Mouse (Mus musculus): ENCODE data around the gene Olfr884. TPM values are rescaled to one million over a fixed set of nuclear protein-coding genes. Genes with fewer than 3 reads are reported as not detected.

The Olfr884 gene
- polyA plus RNA-seq (2012) = not detected in 2 replicates

GRCm38 (mm10) chr9:38046255-38046654 lies at the start of gene Olfr884:
Gene Olfr884, plus strand, starts transcription at chr9:38046555.

DNA sequence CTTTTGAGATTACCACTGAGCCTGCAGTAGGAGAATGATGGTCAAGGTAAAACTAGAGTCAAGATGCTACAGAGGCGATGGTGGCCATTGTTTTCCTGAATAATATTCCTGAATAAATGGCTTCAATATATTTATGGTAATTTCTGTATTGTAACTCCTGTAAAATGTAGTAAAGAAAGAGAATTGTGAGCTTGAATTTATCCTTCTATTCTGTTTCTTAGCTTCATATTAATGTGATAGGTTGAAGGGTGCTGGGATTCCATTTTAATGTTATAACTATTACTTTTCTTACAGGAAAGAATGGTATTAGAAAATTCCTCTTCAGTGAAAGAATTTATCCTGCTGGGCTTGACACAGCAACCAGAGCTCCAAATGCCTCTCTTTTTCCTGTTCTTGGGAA lies 20.8 kb upstream of the Olfr884 start, which contains the start of gene Olfr883:
Gene Olfr883 (plus strand): TSS at position 301 of the 400 bp plus-strand sequence.

DNA sequence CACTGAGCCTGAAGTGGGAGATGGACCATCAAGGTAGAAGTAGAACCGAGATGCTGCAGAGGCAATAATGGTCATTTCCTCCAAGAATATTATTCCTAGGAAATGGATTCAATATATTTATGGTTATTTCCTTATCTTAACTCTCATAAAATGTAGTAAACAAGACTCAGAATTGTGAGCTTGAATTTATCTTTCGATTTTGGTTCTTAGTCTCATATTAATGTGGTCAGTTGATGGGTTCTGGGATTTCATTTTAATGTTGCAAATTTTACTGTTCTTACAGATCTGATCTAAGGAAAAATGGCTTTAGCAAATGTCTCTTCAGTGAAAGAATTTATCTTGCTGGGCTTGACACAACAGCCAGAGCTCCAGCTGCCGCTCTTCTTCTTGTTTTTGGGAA lies 14.7 kb downstream of the Olfr884 start, which contains the start of gene Olfr885:
Gene Olfr885 (plus strand): TSS at position 301 of the 400 bp plus-strand sequence.

GRCm38 (mm10) chr9:38083772-38084171 lies 37.4 kb downstream of the Olfr884 start, which contains the start of gene Olfr887:
Gene Olfr887, plus strand, starts transcription at chr9:38084072.

Other genes starting within 250 kb of the Olfr884 start
- not detected in 2 replicates for gene Olfr876, start 243.5 kb upstream of the Olfr884 start, polyA plus RNA-seq (2012)
- not detected in 2 replicates for gene Olfr877, start 192.3 kb upstream of the Olfr884 start, polyA plus RNA-seq (2012)
- not detected in 2 replicates for gene Olfr145, start 149.8 kb upstream of the Olfr884 start, polyA plus RNA-seq (2012)
- 0.04 TPM in 1 of 2 replicates, not detected in the other for gene Olfr878, start 128.7 kb upstream of the Olfr884 start, polyA plus RNA-seq (2012)
- not detected in 2 replicates for gene Olfr881, start 54.7 kb upstream of the Olfr884 start, polyA plus RNA-seq (2012)
- gene Olfr883, start 20.7 kb upstream of the Olfr884 start, polyA plus RNA-seq (2012) = not detected in 2 replicates
- not detected in 2 replicates for gene Olfr885, start 14.8 kb downstream of the Olfr884 start, polyA plus RNA-seq (2012)
- 0.03 TPM in 1 of 2 replicates, not detected in the other for gene Olfr887, start 37.5 kb downstream of the Olfr884 start, polyA plus RNA-seq (2012)
- not detected in 2 replicates for gene Olfr888, start 61.6 kb downstream of the Olfr884 start, polyA plus RNA-seq (2012)
- not detected in 2 replicates for gene Olfr889, start 68.6 kb downstream of the Olfr884 start, polyA plus RNA-seq (2012)
- gene Olfr890, start 96.0 kb downstream of the Olfr884 start, polyA plus RNA-seq (2012) = not detected in 2 replicates
- gene Olfr891, start 134.3 kb downstream of the Olfr884 start, polyA plus RNA-seq (2012) = not detected in 2 replicates
- gene Olfr893, start 161.8 kb downstream of the Olfr884 start, polyA plus RNA-seq (2012) = not detected in 2 replicates
- not detected in 2 replicates for gene Olfr894, start 171.5 kb downstream of the Olfr884 start, polyA plus RNA-seq (2012)
- gene Olfr143, start 206.2 kb downstream of the Olfr884 start, polyA plus RNA-seq (2012) = not detected in 2 replicates
- not detected in 2 replicates for gene Olfr895, start 221.3 kb downstream of the Olfr884 start, polyA plus RNA-seq (2012)
- gene Olfr896-ps1, start 244.6 kb downstream of the Olfr884 start, polyA plus RNA-seq (2012) = not detected in 2 replicates

Data from megakaryocyte-erythroid progenitor cell, adult 5 weeks (primary cell).